Comparison of ENCODE assay signal across 8 mouse cellular contexts in genomic region chr7:139368722-139369380, GRCm38 (mm10). TPM values are rescaled to one million over a fixed set of nuclear protein-coding genes. Genes with fewer than 3 reads are reported as not detected.
DNase-seq lines count a peak whose midpoint lies in the region; ATAC-seq and TF ChIP-seq lines count a peak whose summit lies in the region.

No protein-coding gene starts in this region.

- H3K27ac ChIP-seq in intestine, embryonic 15.5 days, result peak overlapping the region; percentile 96
- H3K27ac ChIP-seq in liver, adult 2 months (replicated peaks; ENCODE audit: insufficient read depth, low read depth, low read length), result peak overlapping the region; percentile 68

- H3K4me3 ChIP-seq in intestine, embryonic 15.5 days (replicated peaks), result no peak overlapping the region
- H3K4me3 ChIP-seq in liver, adult 2 months (ENCODE audit: insufficient read depth, low read depth, low read length), result no peak overlapping the region

- TF ChIP-seq POLR2A in liver, adult 2 months (IDR thresholded peaks at IDR 0.05; ENCODE audit: extremely low read depth, insufficient read depth, low read length), result no peak

- H3K9ac ChIP-seq in intestine, embryonic 15.5 days, result peak overlapping the region; percentile 21; the same call in 1 of the 2 replicates
- no peak overlapping the region for H3K9ac ChIP-seq in liver, adult 2 months (ENCODE audit: low read depth, low read length)

- H3K4me1 ChIP-seq in intestine, embryonic 15.5 days (replicated peaks), result peaks cover 67% of the 10 kb centered on the region
- peaks cover 6% of the 10 kb centered on the region; the same call in 1 of the 2 replicates for H3K4me1 ChIP-seq in liver, adult 2 months (ENCODE audit: control insufficient read depth, insufficient read depth, low read length)

- peak overlapping the region; percentile 24; the same call in 1 of the 2 replicates for H3K4me2 ChIP-seq in intestine, embryonic 15.5 days (replicated peaks)

- DNase-seq in left cerebral cortex, postnatal 14 days (ENCODE audit: low spot score in 2 of 2), result peak; percentile 36 to 53
- no peak for DNase-seq in left cerebral cortex, adult 8-10 months (ENCODE audit: low spot score in 2 of 2)
- peak; percentile 72 for DNase-seq in cerebellum, adult 11-12 months
- DNase-seq in gastrocnemius, postnatal 10 days, result peak; percentile 83
- DNase-seq in liver, adult 2 months (ENCODE audit: extremely low read depth, low read depth, low spot score), result no peak
- DNase-seq in skeletal muscle tissue, adult 2 months (ENCODE audit: low read depth, low spot score), result peak; percentile 89
- no peak for DNase-seq in spleen, postnatal 36 days (ENCODE audit: low spot score in 2 of 2)

- no peaks in the 10 kb centered on the region for H3K9me3 ChIP-seq in intestine, embryonic 15.5 days

- no peaks in the 10 kb centered on the region for H3K36me3 ChIP-seq in intestine, embryonic 15.5 days
- H3K36me3 ChIP-seq in liver, adult 2 months (ENCODE audit: control insufficient read depth, insufficient read depth, low read length), result no peaks in the 10 kb centered on the region

- intact Hi-C loops in left cerebral cortex, postnatal 14 days (cut with DNase I), result no loop called here

- TF ChIP-seq CTCF in liver, adult 2 months (IDR thresholded peaks at IDR 0.05; ENCODE audit: low read depth, low read length), result no peak

- ATAC-seq in intestine, embryonic 15.5 days, result peak; percentile 70

- H3K27me3 ChIP-seq in intestine, embryonic 15.5 days (replicated peaks), result no peaks in the 10 kb centered on the region
- H3K27me3 ChIP-seq in liver, adult 2 months (ENCODE audit: control insufficient read depth, insufficient read depth, low read length), result no peaks in the 10 kb centered on the region

- 19% methylated on average over 14 of the region's 14 CpGs for WGBS in intestine, embryonic 15.5 days
- WGBS in liver, adult 2 months, result 64% methylated on average over 14 of the region's 14 CpGs

- no peaks in the 10 kb centered on the region for H3K79me2 ChIP-seq in liver, adult 2 months (ENCODE audit: control insufficient read depth, insufficient read depth, low read length)

RNA-seq across cellular contexts. Expression of gene Inpp5a, which starts 20.1 kb away (rescaled TPM):
- total RNA-seq in left cerebral cortex, postnatal 14 days (2021), result 10 to 100 TPM; 48.2 to 49.4 TPM
- total RNA-seq in left cerebral cortex, adult 8-10 months (2022), result 10 to 100 TPM; 55.8 to 63.9 (median 59.9) TPM
- total RNA-seq in gastrocnemius, postnatal 10 days (2021), result 10 to 100 TPM; 52.5 to 53.3 TPM
- polyA plus RNA-seq in intestine, embryonic 15.5 days (2015; fragmentation: Nextera tagmentation; extraction: Ambion mirVana), result 33.1 and 35.5 TPM in 2 replicates
- 8.8 and 10.5 TPM in 2 replicates for total RNA-seq in liver, adult 2 months (2014; rRNA removed)
- polyA plus RNA-seq in liver, adult 2 months (2012; rRNA removed), result 7.9 and 8.4 TPM in 2 replicates

Comparison
In these comparisons a context has a peak if more than half of its experiments do, and no peak if none do; other contexts are left out.
1. DNase-seq: peak in left cerebral cortex, postnatal 14 days (2 of 2), cerebellum, adult 11-12 months (single experiment), gastrocnemius, postnatal 10 days (single experiment) and skeletal muscle tissue, adult 2 months (single experiment); none in left cerebral cortex, adult 8-10 months (0 of 2), liver, adult 2 months (single experiment) and spleen, postnatal 36 days (0 of 2).